Mouse (Mus musculus) cerebellum, postnatal 25 days (tissue): Measurements from ENCODE around the gene Tmem74b.
A peak's percentile ranks its signal among the peaks of the same experiment; 100 is the strongest.

ENCODE experiments used
- DNase-seq, 2 experiments: peaks; one replicate each; pipeline ENCODE4 v3.0.0; 2021; ENCODE audit warnings: mixed read lengths in 2 of 2

Gene Tmem74b

DNA sequence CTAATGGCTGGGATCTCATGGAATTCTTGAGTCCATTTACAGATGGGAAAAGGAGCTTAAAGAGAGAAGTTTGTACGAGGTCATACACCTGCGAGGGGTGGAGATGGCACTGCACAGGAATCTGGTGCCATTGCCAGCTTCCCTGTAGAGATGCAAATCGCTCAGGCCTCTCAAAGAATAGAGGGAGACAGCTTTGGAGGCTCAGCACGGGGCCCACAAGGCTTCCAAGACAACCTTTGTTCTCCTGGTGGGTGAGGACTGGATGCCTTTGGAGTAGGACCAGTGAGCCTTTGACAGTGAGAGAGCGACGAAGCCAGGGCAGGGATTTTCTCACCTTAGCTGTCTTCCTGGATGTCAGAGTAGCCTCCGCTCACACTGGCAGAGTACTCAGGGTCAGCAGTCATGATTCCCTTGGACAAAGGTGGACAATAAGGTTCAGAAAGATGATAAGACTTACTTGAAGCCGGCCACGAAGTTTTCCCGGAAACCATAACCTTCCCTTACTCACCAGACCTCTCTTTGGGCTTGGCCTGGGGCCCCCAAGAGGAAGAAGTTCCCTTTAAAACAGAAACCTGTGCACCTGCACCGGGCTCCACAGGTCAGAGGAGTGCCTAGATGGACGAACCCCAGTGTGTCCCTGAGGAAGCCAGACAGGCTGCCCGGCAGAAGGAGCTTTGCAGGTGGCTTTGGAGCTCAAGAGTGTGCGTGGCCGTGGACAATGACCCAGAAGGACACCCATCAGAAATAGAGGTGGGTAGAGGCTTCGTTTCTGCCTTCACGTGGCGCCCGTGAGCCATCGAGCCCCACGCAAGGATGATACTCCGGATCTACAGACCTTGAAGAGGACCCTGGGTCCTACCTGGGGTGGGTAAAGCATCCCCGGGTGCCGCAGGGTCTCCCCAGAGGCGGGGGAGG lies at the start of gene Tmem74b:
Tmem74b (plus strand) TSS at position 778 of the 915 bp plus-strand sequence.
- peak; percentile 35 to 53 for DNase-seq

DNA sequence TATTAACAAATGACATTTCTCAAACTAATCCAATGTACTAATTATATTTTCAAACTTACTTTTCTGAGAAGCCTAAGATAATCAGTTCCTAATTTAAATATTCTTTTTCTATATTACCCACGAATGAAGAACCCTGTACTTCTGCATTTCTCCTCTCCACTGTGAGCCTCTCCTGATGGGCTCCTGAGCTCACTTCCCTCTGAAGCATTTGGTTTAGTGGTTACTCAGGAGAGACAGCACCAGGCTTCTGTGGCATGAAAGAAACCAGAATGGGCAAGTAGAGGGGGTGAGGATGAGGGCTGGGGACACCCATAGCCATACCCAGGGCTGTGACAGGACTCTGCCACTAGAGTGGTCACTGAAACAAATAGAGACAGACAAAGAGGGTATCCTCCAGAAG lies 49.8 kb upstream of the Tmem74b start:
- DNase-seq, result no peak

DNA sequence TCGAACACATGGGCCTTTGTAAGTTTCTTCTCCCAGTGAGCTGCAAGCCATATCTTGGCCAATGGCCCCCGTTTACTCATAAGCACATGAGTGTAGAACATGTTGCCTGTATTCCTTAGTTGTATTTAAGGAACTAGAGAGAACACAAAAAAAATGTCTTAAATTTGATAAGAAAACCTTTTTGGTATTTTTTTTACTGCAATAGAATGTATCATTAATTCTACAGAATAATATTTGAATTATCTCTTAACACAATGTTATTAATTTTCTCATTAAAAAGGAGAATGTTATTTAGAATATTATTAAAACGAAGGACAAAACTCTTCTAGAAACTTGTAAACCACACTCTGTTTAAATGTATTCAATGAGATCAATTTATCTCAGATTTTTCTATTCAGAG lies 33.4 kb upstream of the Tmem74b start, which contains the start of gene Rad21l:
Rad21l (minus strand) TSS at position 101 of the 400 bp plus-strand sequence.
- no peak for DNase-seq

DNA sequence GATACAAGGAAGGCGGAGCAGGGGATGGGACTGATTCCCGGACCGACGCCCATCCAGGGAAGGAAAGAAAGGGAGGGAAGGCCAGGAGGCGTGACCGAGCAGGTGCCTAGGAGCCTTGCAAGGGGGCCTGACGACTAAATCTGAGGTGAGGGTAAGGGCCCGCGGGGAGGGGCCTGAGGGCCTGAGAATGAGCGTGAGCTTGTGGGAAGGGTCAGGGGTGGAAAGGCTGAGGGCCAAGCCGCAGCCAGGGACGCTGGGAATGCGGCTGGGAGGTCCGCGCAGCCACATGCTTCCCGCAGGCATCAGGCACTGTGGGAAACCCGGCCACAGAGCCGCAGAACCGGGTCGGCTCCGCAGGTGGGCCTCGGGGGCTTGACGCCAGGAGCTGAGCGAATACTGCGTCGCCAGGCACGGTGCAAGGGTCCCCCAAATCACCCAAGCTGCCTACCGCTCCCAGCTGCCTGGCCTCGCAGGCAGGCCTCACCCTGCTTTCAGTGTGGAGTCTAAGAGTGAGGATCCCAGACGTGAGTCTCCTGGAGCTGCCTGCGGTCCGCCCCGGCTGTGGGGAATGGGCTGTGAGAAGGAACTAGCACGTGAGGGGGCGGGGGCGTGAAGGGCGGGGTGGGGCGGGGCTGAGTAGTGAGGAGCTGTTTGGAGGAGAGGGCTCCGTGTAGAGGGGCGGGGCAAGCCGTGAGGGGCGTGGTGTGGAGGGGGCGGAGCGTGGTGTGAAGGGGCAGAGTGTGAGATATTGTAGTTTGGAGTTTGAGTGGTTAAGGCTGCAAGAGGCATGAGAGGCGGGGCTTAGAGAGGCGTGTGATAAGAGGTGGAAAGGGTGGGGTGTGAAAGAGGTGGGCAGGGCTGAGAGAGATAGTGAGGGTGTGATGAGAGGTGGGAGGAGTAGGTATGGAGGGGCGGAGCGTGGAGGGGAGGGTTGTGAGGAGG lies 31.5 kb upstream of the Tmem74b start:
- peak in 1 of 2 experiments; percentile 10 for DNase-seq

DNA sequence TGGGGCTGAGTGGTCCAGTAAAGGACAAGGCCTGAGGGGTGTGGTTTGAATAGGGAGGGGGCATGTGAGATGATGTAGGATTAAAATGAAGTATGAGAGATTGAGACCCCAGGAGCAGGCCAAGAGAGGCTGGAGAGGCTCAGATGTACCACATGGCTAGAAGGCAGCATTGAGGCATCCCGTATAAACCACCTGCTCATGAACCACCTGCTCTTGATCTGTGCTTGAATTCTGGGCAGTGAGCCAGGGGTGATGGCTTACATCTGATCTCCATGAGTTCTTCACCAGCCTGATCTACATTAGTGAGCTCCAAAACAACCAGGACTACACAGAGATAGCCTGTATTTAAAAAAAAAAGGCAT lies 30.9 kb upstream of the Tmem74b start:
- peak in 1 of 2 experiments; percentile 53 for DNase-seq

DNA sequence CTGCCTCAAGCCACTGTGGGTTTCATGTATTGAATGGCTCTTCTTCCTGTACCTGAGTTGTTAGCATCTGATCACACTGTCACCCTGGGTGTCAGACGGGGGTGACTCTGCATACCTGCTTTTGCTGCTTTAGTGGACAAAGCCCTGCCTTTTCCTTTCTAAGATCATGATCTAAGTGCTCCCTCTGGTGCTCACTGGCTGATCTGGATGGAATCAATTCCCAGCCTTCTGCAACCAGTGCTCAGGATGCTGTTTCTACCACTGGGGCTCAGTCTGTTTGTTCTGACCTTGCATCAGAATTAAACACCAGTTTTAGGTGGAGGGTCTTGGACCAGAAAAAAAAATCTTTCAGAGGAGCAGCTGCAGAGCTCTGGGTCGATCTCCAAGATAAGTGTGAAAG lies 25.6 kb upstream of the Tmem74b start:
- peak; percentile 25 to 41 for DNase-seq

DNA sequence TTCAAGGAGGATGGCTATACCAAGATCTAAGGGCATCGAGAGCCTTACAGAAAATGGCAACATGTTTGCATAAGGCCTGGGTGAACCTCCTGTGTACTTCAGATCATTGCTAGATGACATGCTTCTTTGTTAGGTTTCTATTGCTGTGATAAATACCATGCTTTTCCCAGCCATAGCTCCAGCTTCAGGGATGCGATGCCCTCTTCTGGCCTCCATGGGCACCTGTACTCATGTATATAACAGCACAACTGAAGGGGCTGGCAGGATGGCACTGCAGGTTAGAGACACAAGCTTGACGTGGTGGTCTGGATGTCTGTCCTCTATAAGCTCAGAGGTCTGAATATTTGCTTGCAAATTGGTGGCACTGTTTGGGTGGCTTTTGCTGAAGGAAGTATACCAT lies 19.5 kb upstream of the Tmem74b start:
- peak; percentile 34 to 62 for DNase-seq

DNA sequence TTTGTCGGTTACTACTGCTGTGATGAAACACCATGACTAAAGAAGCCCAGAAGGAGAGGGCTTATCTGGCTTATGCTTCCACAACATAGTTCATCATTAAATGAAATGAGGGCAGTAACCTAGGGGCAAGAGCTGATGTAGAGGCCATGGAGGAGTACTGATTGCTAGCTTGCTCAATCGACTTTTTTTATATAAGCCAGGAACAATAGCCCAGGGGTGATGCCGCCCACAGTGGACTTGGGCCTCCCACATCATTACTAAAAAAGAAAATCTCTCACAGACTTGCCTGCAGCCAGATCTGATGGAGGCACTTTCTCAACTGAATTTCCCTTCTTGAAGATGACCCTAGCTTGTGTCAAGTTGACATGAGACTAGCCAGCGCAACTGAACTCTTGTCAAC lies 18.8 kb upstream of the Tmem74b start:
- DNase-seq, result no peak

DNA sequence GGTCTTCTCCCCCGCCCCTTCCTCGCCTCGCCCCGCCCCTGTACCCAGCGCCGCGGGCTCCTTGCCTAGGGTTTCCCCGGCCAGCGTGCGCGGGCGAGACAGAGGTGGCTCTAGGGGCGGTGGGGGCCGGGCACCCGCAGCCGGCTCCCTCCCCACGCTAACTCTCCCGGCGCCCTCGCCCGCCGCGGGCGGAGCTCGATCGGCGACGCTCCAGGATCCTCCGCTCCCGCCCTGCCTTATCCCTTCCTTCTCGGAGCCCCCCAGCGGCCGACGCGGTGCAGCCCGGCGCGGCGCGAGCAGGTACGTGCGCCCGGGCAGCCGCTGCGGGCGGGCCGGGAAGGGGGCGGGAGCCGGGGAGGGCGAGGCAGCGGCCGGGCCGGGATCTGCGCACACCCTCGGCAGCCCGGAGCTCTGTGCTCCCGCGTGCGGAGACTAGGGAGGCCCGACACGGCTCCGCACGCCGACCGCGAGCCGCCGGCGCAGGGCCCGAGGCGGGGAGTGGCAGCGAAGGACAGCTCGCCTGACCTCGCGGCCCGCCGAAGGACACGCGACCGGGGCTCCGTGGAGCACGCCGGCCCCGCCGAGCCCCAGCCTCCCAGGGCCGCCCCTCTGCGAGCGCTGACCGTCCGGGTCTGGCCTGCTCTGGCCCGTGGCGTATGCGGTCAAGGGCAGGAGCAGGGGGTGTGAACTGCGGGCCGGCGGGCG lies 490 bp downstream of the Tmem74b start:
- DNase-seq, result peak; percentile 63 to 74

DNA sequence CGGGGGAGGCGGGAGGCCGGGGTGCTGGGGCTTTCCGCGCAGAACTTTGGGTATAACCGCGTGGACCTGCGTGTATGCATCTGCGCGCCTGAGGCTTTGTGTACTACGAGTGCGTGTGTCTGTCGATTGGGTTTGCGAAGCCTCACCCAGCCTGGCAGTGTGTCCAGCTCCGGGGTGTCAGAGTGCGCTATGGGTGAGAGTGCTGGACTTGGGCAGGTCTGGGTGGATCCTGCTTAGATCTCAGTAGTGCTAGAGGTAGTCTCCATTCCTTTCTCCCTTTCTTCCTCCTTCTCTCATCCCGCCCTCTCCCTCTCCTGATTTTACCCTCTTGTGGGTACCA lies 1.0 kb downstream of the Tmem74b start:
- no peak for DNase-seq

DNA sequence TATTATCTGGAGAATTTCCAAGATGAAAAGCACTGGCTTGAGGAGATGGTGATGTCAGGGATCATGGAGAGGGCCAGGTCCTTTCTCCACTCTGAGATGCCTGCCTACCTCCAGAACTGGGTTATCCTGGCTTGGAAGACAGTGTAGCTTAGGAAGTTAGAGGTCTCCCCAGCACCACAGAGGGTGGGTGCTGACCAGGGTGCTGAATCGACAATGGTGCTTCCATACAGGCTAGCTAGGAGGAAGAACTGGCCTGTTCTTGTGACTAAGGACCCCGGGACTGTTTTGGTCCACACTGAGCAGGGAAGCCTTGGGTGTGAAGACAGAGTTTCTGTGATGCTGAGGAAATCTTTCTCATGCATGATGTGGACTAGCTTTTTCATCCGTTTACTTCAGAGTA lies 10.8 kb downstream of the Tmem74b start:
- DNase-seq, result no peak

DNA sequence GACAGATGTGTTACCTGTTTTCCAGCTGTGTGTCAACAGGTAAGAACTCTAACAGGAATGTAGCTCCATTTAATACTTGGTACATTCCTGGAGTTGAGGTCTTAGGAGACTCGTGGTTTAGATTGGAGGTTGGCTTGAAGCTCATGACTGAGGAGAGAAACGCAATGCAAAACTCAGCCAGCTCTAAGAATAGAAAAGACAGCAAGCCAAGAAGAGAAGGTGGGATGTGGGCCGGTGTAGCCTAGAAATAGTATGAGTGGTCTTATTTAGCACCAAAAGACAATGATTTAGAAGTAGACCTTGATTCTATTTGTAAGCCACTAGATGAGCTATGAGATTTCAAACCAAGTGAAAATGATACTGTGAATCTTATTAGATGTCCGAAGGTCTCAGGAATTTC lies 13.7 kb downstream of the Tmem74b start:
- DNase-seq, result no peak

DNA sequence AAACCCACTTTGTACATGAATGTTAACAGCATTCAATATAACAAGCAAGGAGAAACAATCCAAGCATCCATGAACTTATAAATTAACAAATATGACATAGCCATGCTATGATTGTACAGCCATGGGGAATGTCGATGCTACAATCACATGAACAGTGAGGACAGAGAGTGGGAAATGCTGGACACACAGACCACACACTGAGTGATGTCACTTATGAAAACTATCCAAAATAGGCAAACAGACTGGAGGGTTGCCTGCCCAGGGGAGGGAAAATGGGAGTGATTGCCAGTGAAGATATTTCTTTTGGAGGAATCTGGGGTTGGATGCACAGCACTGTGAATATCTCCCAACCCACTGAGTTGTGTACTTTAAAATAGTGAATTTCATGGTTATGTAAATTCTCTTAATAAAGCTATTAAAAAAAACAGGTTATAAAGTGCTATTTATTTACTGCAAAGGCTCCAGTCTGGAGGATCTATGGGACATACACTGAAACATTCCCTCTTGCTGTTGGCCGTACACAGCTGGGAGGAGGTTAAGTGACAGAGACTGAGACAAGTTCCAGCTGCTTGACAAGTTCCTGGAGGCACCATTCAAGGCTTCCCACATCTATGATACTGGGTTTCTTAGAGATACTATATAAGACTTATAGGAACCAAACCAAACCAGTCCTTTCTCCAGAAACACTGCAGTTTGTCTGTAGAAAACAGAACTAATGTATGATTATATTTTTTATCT lies 14.7 kb downstream of the Tmem74b start:
- no peak for DNase-seq

DNA sequence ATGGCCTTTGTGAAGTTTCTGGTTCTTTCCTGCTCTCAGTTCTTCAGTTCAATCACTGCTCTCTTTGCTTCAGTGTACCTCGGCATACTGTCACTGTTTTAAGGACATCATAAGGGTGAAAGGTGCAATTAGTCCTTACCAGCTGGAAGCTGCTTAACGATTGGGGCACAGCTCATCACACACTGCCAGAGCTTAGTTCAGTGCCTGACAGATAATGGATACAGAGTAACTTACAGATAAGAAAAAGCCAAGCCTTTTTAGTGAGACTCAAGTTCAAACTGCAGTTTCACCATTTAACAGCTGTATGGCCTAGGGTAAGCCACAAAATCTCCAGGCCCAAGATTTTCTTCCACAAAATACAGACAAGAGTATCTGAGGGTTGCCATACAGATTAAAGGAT lies 22.3 kb downstream of the Tmem74b start:
- DNase-seq, result no peak

DNA sequence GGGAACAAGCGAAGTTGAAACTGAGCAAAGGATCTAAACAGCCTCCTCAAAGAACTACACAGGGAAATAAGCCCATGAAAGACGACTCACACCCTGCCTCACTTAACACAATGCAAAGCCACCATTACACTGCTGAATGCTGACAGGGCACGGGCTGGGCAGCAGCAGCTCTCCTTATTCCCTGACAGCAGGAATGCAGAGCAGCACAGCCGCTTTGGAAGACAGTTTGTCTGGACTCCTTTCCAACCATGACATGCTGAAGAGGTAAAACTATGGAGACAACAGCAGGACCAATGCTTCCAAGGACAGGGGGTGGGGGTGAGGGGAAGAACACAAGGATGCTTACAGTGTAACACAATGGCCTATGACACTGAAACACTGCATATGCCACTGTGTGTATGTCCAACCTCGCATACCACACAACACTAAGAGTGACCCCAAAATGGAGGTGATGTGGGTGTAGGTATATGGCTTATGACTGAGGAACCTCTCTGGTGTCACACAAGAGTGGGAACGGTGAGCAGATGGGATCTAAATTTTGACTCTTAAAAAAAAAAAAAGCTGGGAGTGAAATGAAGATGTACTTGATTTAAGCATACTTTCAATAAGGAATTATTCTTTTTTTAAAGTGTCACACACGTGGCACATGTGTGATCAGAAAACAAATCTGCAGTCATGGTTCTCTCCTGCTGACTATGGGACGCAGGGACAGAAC lies 31.5 kb downstream of the Tmem74b start:
- DNase-seq, result no peak

DNA sequence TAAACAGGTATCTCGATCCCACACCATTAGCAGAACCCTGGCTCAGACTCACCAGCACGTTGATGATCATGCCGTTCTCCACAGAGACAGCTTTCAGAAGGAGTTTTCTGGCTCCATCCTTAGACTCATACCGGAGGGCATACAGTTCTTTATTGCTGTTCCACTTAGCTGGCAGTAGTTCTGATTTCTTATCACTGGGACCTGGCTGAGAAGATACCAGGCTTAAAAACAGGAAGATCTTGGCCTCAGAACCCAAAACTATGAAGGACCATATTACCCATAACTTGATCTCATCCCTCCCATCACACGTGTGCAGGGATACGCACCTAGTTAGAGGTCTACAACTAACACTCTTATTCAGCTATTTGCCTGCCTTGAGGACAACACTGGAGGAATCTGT lies 33.6 kb downstream of the Tmem74b start:
- no peak for DNase-seq

DNA sequence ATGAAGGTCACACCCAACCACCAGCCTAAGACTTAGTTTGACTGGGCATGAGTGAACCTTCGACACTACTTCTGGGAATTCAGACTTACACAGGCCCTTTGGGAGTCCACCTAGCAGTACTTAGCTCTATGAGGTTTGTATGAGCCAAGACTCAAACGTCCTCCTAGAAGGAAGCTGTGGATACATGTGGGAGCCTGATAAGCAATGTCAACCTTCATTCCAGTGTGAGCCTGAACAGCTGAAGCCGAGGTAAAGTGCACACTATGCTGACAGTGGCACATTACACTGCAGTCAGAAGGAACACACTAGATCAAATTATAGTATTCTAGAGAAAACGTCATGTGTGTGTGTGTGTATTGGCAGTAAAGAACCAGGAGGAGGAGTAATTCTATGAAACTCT lies 36.7 kb downstream of the Tmem74b start:
- DNase-seq, result no peak

DNA sequence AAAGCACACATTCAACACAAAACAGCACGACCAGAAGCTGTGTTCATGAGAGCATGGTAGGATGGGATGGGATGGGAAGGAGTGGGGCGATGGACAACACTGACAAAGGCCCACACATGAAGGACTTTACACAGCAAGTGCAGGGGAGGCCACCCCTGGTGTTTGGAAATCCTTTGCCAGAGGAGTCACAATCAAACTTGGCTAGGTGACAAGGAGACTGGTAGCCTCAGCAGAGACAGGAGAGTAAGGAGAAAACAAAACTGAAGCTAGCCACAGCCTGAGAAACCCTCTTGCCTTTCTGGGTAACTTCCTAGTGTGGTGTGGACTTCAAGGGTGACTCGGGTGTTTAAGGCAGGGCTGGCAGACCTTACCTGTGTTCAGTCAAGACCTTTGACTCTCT lies 37.3 kb downstream of the Tmem74b start:
- DNase-seq, result no peak

DNA sequence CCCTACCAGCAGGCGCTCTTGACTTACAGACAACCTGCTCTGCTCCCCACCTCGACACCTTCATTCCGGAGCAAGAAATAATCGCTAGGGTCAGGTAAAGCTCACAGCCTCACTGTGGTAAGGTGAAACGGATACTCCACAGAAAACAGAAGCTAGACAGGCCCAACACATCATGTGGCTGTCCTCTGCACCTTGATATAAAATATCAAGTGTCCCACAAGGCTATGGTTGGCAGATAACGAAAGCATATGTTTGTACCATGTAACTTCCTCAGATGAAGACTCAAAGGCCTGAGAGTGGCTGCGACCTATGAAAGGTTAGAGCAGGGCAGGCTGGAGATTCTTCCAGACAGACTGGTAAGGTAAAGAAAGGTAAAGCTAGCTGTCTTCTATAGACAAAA lies 37.7 kb downstream of the Tmem74b start:
- no peak for DNase-seq

DNA sequence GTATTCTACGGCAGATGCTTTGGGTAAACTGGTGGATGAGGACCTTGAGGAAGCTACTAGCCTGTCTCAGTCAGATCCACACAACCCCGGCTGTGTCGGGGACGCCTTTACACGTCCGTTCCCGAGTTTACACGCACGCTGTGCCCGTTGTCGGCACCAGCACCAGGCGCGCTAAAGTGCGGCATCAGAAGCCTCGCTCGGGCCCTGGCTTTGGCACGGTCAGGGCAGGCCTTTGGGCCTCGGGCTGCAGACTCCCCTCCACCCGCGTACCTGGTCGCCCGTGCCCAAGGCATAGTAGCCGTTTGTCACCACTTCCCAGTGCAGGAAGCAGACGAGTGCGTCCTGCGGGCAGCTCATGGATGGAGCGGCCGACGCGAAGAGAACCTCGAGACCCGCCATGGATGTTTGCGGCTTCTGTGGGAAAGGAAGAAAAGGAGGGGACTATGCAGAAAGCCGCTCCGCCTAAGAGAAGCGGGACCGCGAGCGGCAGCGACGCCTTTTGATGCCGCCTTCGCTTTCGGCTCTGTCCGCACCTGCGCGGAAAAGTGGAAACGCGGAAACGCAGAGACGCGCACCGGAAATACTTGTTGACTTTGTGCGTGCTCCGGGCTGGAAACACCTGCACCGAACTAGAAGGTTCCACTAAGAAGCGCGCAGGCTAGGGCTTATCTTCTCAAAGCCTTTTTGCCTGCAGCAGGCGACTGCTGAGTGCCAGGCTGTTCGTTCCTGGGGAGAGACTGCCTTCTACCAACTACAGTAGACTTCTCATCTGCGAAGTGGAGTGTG lies 39.1 kb downstream of the Tmem74b start:
- DNase-seq, result peak; percentile 93 to 94

DNA sequence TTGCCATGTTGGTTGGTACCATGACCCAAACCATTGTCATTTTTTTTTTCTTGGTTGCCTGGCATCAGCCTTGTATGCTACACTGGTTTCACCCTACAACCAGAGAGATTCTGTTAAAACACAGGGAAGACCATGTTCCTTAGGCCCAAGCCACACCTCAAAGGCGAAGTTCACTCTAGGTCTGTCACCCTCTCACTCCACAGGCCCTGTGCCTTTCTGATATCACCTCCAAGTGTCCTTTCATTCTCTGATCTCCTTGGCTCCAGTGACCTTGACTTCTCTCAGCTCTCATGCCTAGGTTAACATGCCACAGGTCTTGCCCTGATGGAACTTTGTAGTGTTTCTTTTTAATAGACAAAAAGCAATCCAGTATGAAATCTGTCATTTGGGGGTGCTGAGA lies 40.3 kb downstream of the Tmem74b start:
- DNase-seq, result no peak
